Mouse (Mus musculus): ENCODE data around the gene Plbd1. TPM values are rescaled to one million over a fixed set of nuclear protein-coding genes. Genes with fewer than 3 reads are reported as not detected.

Plbd1 gene
- total RNA-seq, 2 experiments from 2014 or later = 44.2 to 49.7 TPM

GRCm38 (mm10) chr6:136654470-136654869 lies 7.3 kb downstream of the Plbd1 start:
- no peak for ATAC-seq (replicated peaks; ENCODE audit: low FRiP score, poor library complexity, severe bottlenecking)

DNA sequence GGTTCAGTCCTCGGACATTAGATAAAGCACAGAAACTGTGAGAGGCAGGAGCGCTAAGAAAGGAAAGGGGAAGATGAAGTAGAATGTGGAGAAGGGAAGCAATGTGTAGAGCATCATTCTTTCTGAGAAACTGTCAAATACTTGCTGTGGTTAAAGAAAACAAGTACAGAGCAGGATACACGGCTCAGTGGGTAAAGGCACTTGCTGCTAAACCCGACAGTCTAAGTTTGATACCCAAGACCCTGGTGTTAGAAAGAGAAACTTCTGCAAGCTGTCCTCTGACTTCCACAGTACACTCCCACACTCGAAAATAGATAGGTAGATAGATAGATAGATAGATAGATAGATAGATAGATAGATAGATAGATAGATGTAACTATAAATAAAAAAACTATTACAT lies 8.4 kb downstream of the Plbd1 start:
- no peak for ATAC-seq (replicated peaks; ENCODE audit: low FRiP score, poor library complexity, severe bottlenecking)

GRCm38 (mm10) chr6:136650664-136651063 lies 11.1 kb downstream of the Plbd1 start:
- no peak for ATAC-seq (replicated peaks; ENCODE audit: low FRiP score, poor library complexity, severe bottlenecking)

DNA sequence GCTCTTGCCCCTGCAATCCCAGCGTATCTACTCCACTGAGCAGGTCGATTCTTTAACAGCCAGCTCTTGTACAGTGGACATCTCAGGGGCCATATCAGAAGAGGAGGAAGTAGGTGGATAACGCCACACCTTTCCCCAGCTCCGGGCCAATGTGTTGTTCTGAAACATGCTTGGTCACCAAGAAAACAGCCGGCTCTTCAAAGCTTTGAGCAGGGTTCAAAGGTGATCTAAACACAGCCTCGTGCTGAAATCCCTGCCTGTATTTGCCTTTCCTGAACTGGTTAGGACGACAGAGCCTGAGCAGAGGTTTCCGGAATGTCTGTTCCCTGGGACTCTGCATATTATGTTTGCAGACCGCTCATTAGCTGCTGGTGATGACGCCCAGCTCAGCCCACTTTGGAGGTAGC lies 14.3 kb downstream of the Plbd1 start:
- no peak for ATAC-seq (replicated peaks; ENCODE audit: low FRiP score, poor library complexity, severe bottlenecking)

- no peak for ATAC-seq (replicated peaks; ENCODE audit: low FRiP score, poor library complexity, severe bottlenecking)
These were observed 15.5 kb downstream of the Plbd1 start for GRCm38 (mm10) chr6:136646207-136646606.

GRCm38 (mm10) chr6:136645754-136646153 lies 16.0 kb downstream of the Plbd1 start:
- no peak for ATAC-seq (replicated peaks; ENCODE audit: low FRiP score, poor library complexity, severe bottlenecking)

DNA sequence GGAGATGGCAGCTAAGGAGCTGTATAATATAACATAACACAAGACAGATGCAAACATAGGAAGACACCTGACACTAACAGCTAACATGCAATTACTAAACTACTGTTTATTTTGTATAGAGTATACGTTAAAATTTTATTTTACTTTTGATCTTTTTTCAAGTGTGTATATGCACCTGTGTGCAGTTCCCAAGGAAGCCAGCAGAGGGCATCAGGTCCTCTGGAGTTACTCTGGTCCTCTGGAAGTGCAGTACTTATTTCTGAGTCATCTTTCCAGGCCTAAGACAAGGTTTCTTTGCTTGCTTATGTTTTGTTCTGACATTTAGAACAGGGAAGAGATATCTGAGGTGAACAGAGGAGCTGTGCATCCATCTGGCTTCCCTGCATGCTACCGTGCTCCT lies 17.6 kb downstream of the Plbd1 start:
- ATAC-seq (replicated peaks; ENCODE audit: low FRiP score, poor library complexity, severe bottlenecking) = no peak

- no peak for ATAC-seq (replicated peaks; ENCODE audit: low FRiP score, poor library complexity, severe bottlenecking)
These were observed 26.7 kb downstream of the Plbd1 start for GRCm38 (mm10) chr6:136634982-136635381.

DNA sequence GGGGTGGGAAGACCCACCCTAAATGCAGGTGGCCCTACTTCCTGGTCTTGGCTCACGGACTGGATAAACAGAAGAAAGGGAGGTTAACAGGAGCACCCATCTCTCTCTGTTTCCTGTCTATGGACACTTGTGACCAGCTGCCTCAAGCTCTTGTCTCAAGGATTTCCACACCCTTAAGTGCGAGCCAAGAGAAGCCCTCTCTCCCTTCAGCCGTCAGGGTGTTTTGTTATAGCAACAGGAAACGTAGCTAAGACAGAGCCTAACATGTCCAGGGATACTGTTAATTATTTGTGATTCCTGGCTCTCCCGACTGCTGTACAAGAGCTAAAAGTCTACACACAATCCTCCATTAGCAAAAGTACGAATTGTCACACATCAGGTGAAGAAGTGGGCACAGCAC lies 28.0 kb downstream of the Plbd1 start:
- no peak for ATAC-seq (replicated peaks; ENCODE audit: low FRiP score, poor library complexity, severe bottlenecking)

DNA sequence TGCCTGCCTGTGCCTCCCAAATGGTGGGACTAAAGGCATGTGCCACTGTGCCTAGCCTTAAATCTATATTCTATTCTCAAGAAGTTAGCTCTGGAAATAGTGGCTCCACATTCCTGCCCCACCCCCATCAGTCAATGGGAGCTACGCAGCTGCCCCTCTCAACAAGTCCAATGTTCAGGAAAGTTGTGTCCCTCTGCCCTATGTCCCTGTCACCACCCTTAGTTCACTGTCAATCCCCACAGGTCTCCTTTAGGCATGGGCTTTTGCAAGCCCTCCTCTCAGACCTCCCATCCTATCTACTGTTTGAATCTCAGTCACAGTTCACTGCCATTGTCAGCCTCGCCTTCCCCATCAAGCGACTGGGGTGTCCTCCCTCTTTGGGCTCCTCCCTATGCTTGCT lies 28.6 kb downstream of the Plbd1 start:
- ATAC-seq (replicated peaks; ENCODE audit: low FRiP score, poor library complexity, severe bottlenecking) = no peak

- no peak for ATAC-seq (replicated peaks; ENCODE audit: low FRiP score, poor library complexity, severe bottlenecking)
These were observed 29.7 kb downstream of the Plbd1 start for GRCm38 (mm10) chr6:136631945-136632534.

- ATAC-seq (replicated peaks; ENCODE audit: low FRiP score, poor library complexity, severe bottlenecking) = no peak
These were observed 30.2 kb downstream of the Plbd1 start for GRCm38 (mm10) chr6:136631519-136631918.

- no peak for ATAC-seq (replicated peaks; ENCODE audit: low FRiP score, poor library complexity, severe bottlenecking)
These were observed 32.1 kb downstream of the Plbd1 start for GRCm38 (mm10) chr6:136629639-136630038.

- no peak for ATAC-seq (replicated peaks; ENCODE audit: low FRiP score, poor library complexity, severe bottlenecking)
These were observed 36.3 kb downstream of the Plbd1 start for GRCm38 (mm10) chr6:136625421-136625820.

- ATAC-seq (replicated peaks; ENCODE audit: low FRiP score, poor library complexity, severe bottlenecking) = peak; percentile 82
These were observed 41.2 kb downstream of the Plbd1 start for GRCm38 (mm10) chr6:136620361-136621139.

DNA sequence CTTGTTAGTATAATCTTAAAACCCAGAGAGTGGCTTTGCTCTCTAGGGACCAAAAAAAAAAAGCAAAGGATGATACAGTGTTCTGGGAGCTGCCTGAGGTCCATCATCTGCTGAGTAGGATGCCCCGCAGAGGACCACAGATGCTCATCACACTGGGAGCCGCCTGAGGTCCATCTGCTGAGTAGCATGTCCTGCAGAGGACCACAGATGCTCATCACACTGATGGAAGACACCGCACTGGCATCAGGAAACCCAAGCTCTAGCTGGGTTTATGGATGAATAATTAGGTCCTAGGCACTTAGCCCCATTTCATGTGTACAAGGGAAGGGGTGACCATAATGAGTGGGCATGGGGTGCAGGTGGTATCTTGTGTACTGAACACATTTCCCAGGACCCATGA lies 47.6 kb downstream of the Plbd1 start:
- ATAC-seq (replicated peaks; ENCODE audit: low FRiP score, poor library complexity, severe bottlenecking) = no peak

- no peak for ATAC-seq (replicated peaks; ENCODE audit: low FRiP score, poor library complexity, severe bottlenecking)
These were observed 49.4 kb downstream of the Plbd1 start for GRCm38 (mm10) chr6:136612312-136612711.

DNA sequence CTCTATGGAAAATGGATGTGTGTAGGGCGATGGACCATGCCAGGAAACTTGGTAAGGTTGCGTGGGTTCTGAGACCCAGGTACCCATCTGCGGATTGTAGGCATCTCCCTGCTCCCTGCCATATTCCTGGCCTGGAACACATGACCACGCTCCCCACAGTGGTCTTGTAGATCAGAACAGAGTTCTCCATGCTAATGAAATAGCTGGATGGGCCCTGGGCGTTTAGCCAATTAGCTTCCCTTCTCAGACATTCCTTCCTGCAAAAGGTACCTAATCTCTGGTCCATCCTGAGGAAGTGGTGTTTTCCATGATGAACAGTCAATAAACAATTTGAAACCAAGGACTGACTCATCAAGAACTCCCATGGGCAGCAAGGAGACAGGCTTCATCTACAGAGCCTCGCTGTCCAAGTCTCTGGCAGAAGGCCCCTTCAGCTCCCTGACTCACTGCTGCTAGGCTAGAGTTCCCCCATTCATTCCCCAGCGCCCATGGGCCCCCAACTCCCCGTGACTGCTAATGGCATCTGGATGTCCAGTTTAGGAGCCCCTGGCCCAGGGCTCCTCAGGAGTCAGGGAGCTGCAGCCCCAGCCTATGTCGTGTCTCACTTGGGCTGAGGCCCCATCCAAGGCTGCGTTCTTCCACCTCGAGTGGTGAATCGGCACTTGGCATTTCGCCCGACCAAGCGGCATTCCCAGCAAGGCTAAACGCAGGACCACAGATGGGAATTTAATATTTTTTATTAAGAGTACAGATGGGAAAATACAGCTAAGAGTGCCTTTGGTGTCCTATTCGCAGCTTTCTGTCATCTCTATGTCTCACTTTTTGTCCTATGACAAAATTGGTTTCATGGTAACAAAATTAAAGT lies 50.1 kb downstream of the Plbd1 start:
- no peak for ATAC-seq (replicated peaks; ENCODE audit: low FRiP score, poor library complexity, severe bottlenecking)

- no peak for ATAC-seq (replicated peaks; ENCODE audit: low FRiP score, poor library complexity, severe bottlenecking)
These were observed 59.1 kb downstream of the Plbd1 start for GRCm38 (mm10) chr6:136602601-136603000.

DNA sequence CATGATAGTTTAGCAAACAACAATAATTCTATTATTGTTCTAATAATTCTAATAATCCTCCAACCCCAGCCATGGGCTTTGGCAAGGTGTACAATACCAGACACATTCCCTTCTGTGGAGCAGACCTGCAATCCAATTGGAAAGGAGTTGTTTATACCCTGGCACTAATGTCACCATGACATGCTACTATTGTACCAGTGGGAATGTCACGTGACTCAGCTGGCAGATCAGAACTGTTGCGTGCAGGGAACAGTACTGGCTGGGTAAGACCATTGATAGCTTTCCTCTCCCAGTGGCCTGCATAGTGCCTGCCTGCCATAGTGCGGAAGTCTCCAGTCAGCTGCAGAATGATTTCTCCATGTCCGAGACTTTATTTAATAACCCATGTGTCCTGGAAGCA lies 67.2 kb downstream of the Plbd1 start:
- ATAC-seq (replicated peaks; ENCODE audit: low FRiP score, poor library complexity, severe bottlenecking) = no peak

DNA sequence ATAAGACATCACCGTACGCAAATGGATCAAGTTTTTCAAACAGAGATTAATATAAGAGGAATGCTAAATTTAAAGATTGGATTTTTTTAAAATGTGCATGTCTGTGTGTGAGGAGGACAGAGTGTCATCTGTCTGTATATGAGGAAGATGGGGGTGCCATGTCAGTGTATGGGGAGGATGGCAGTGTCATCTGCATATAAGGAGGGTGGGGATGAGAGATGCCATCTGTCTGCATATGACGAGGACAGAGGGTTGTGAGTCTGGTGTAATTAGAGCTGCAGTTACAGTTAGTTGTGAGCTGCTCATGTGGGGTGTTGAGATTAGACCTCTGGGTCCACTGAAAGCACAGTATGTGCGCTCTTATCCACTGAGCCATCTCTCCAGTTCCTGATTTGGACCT lies 71.0 kb downstream of the Plbd1 start:
- no peak for ATAC-seq (replicated peaks; ENCODE audit: low FRiP score, poor library complexity, severe bottlenecking)
